In the genomic region with DNA sequence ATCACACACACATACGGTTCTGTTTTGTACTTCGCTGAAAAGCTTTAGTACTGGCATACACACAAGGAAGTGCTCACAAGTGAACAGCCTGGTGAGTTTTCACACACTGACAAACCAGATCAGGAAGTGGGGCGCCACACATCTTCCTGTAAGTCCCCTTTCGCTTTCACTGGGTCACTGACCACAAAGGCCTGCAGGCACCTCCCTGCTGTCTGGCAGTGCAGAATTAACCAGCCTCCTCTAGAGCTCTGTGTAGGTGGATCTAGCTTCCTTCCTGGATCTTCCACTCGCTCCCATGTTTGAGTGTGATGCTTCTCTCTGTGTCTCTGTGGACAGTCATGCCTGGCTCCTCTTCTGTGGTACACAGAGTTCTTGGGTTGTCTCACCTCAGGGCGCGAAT, we compare ENCODE assay signal across 10 mouse cellular contexts. TPM values are rescaled to one million over a fixed set of nuclear protein-coding genes. Genes with fewer than 3 reads are reported as not detected.
A peak's percentile ranks its signal among the peaks of the same experiment; 100 is the strongest.
DNase-seq lines count a peak whose midpoint lies in the region; ATAC-seq and TF ChIP-seq lines count a peak whose summit lies in the region.
"Had no signal": no experiment of that assay in that cellular context is flagged by ENCODE, and none has a peak within 500 bp of the region (broad histone marks: within the 10 kb centered on the region; RNA-seq: fewer than 3 reads in every experiment).

No protein-coding gene starts in this region.

- TF ChIP-seq CTCF in liver, embryonic 14.5 days (IDR thresholded peaks at IDR 0.05; ENCODE audit: low read depth) = no peak

- H3K27me3 ChIP-seq in embryonic facial prominence, embryonic 14.5 days (replicated peaks; ENCODE audit: control insufficient read depth, insufficient read depth, low read length) = no peaks in the 10 kb centered on the region
- H3K27me3 ChIP-seq in embryonic facial prominence, embryonic 10.5 days (replicated peaks; ENCODE audit: low read depth, poor library complexity, severe bottlenecking) = no peaks in the 10 kb centered on the region
- H3K27me3 ChIP-seq in heart, embryonic 10.5 days (ENCODE audit: insufficient read depth, poor library complexity, severe bottlenecking) = no peaks in the 10 kb centered on the region
- no peaks in the 10 kb centered on the region for H3K27me3 ChIP-seq in liver, embryonic 14.5 days (ENCODE audit: control insufficient read depth, insufficient read depth, low read length)
- H3K27me3 ChIP-seq: neural tube, embryonic 13.5 days had no signal

- peaks cover 14% of the 10 kb centered on the region for H3K4me1 ChIP-seq in embryonic facial prominence, embryonic 14.5 days (ENCODE audit: control insufficient read depth, insufficient read depth, low read length)
- peaks cover 23% of the 10 kb centered on the region for H3K4me1 ChIP-seq in embryonic facial prominence, embryonic 10.5 days
- H3K4me1 ChIP-seq in heart, embryonic 10.5 days = peaks cover 39% of the 10 kb centered on the region
- H3K4me1 ChIP-seq in liver, embryonic 14.5 days (replicated peaks; ENCODE audit: control insufficient read depth in 2 of 2, insufficient read depth in 2 of 2, low read length in 1 of 2) = peaks cover 0 to 20% of the 10 kb centered on the region in 2 experiments; a peak in 2 of 4 replicates

- H3K27ac ChIP-seq in embryonic facial prominence, embryonic 14.5 days (replicated peaks; ENCODE audit: low read depth, low read length) = no peak overlapping the region; the same call in 1 of the 2 replicates
- H3K27ac ChIP-seq in embryonic facial prominence, embryonic 10.5 days (replicated peaks) = no peak overlapping the region
- peak overlapping the region; percentile 59; the same call in 1 of the 2 replicates for H3K27ac ChIP-seq in heart, embryonic 10.5 days
- no peak overlapping the region for H3K27ac ChIP-seq in liver, embryonic 14.5 days
- H3K27ac ChIP-seq: neural tube, embryonic 13.5 days had no signal

- no peak for TF ChIP-seq EP300 in liver, embryonic 14.5 days (IDR thresholded peaks at IDR 0.05; ENCODE audit: low read depth)

- 70% methylated on average over 7 of the region's 7 CpGs for WGBS in embryonic facial prominence, embryonic 14.5 days
- WGBS in embryonic facial prominence, embryonic 10.5 days = 73% methylated on average over 7 of the region's 7 CpGs
- 69% methylated on average over 7 of the region's 7 CpGs for WGBS in heart, embryonic 10.5 days
- WGBS in liver, embryonic 14.5 days (ENCODE audit: insufficient replicate concordance) = 20% methylated on average over 7 of the region's 7 CpGs

- DNase-seq in embryonic facial prominence, embryonic 14.5 days (ENCODE audit: low spot score) = peak; percentile 52
- DNase-seq in embryonic facial prominence, embryonic 10.5 days (ENCODE audit: low spot score) = no peak
- DNase-seq in heart, embryonic 10.5 days (ENCODE audit: low spot score) = no peak
- no peak for DNase-seq in liver, embryonic 14.5 days (ENCODE audit: low read depth in 3 of 3, low spot score in 3 of 3)
- peak; percentile 41 to 59 for DNase-seq in spleen, postnatal 14 days (ENCODE audit: low spot score in 2 of 2)
- no peak for DNase-seq in urinary bladder, postnatal 4 days (ENCODE audit: low spot score in 2 of 2)
- no peak for DNase-seq in ovary, adult 18-20 months (ENCODE audit: low spot score)
- DNase-seq in cerebellum, postnatal 36 days = no peak

- H3K36me3 ChIP-seq in embryonic facial prominence, embryonic 14.5 days (ENCODE audit: control insufficient read depth, insufficient read depth, low read length) = no peaks in the 10 kb centered on the region
- H3K36me3 ChIP-seq in embryonic facial prominence, embryonic 10.5 days (replicated peaks) = no peaks in the 10 kb centered on the region
- no peaks in the 10 kb centered on the region for H3K36me3 ChIP-seq in heart, embryonic 10.5 days
- no peaks in the 10 kb centered on the region for H3K36me3 ChIP-seq in liver, embryonic 14.5 days (replicated peaks; ENCODE audit: control insufficient read depth, insufficient read depth, low read depth)
- H3K36me3 ChIP-seq: neural tube, embryonic 13.5 days had no signal

- H3K4me2 ChIP-seq in embryonic facial prominence, embryonic 14.5 days (ENCODE audit: low read depth, low read length) = no peak overlapping the region
- H3K4me2 ChIP-seq in liver, embryonic 14.5 days (ENCODE audit: low read depth) = peak overlapping the region; percentile 20; the same call in 1 of the 2 replicates
- H3K4me2 ChIP-seq: neural tube, embryonic 13.5 days had no signal

- H3K4me3 ChIP-seq in embryonic facial prominence, embryonic 14.5 days (ENCODE audit: low read depth, low read length) = no peak overlapping the region
- no peak overlapping the region for H3K4me3 ChIP-seq in embryonic facial prominence, embryonic 10.5 days
- no peak overlapping the region for H3K4me3 ChIP-seq in heart, embryonic 10.5 days
- no peak overlapping the region for H3K4me3 ChIP-seq in liver, embryonic 14.5 days (ENCODE audit: insufficient read depth in 1 of 2, low read depth in 2 of 2, low read length in 2 of 2)
- H3K4me3 ChIP-seq: erythroblast, embryonic 14.5 days; neural tube, embryonic 13.5 days had no signal

- ATAC-seq in embryonic facial prominence, embryonic 14.5 days (ENCODE audit: low read depth) = peak; percentile 22; the same call in 1 of the 2 replicates
- peak; percentile 24; the same call in 1 of the 2 replicates for ATAC-seq in liver, embryonic 14.5 days (ENCODE audit: insufficient read depth)

- no peak overlapping the region for H3K9ac ChIP-seq in embryonic facial prominence, embryonic 14.5 days (ENCODE audit: low read depth, low read length)
- no peak overlapping the region for H3K9ac ChIP-seq in liver, embryonic 14.5 days (replicated peaks)
- H3K9ac ChIP-seq: neural tube, embryonic 13.5 days had no signal

- no peaks in the 10 kb centered on the region for H3K9me3 ChIP-seq in embryonic facial prominence, embryonic 14.5 days (ENCODE audit: control insufficient read depth, low read length)
- H3K9me3 ChIP-seq in embryonic facial prominence, embryonic 10.5 days = no peaks in the 10 kb centered on the region
- H3K9me3 ChIP-seq in heart, embryonic 10.5 days = no peaks in the 10 kb centered on the region
- H3K9me3 ChIP-seq in liver, embryonic 14.5 days (ENCODE audit: control insufficient read depth, low read length) = no peaks in the 10 kb centered on the region
- H3K9me3 ChIP-seq: neural tube, embryonic 13.5 days had no signal

RNA-seq across cellular contexts. Expression of gene Tgm2, which starts 20.4 kb away (rescaled TPM):
- polyA plus RNA-seq in embryonic facial prominence, embryonic 14.5 days (2014; fragmentation: Nextera tagmentation; extraction: Ambion mirVana) = 18.8 and 19.9 TPM in 2 replicates
- polyA plus RNA-seq in embryonic facial prominence, embryonic 10.5 days (2016; fragmentation: Nextera tagmentation; extraction: Ambion mirVana) = 6.4 and 7.8 TPM in 2 replicates
- polyA plus RNA-seq in heart, embryonic 10.5 days (2016; fragmentation: Nextera tagmentation; extraction: Ambion mirVana) = 134 and 256 TPM in 2 replicates
- polyA plus RNA-seq in liver, embryonic 14.5 days (2012; rRNA removed) = 41.9 and 44.6 TPM in 2 replicates
- polyA plus RNA-seq in liver, embryonic 14.5 days (2014; fragmentation: Nextera tagmentation; extraction: Ambion mirVana) = 34.6 and 37.7 TPM in 2 replicates

Comparison
In these comparisons a context has a peak if more than half of its experiments do, and no peak if none do; other contexts are left out.
1. DNase-seq: peak in embryonic facial prominence, embryonic 14.5 days (single experiment) and spleen, postnatal 14 days (2 of 2); none in embryonic facial prominence, embryonic 10.5 days (single experiment), heart, embryonic 10.5 days (single experiment), liver, embryonic 14.5 days (0 of 3), urinary bladder, postnatal 4 days (0 of 2), ovary, adult 18-20 months (single experiment) and cerebellum, postnatal 36 days (0 of 2).